Mouse (Mus musculus) macrophage (primary cell): ENCODE measurements around the gene Rab30. TPM values are rescaled to one million over a fixed set of nuclear protein-coding genes. Genes with fewer than 3 reads are reported as not detected.
A peak's percentile ranks its signal among the peaks of the same experiment; 100 is the strongest.
"Not testable (repeated sequence)": the region's sequence is repeated elsewhere in the genome, so short reads cannot be mapped to it uniquely, and the experiment has no call there.

ENCODE experiments used
- H3K27ac ChIP-seq: fragments of 350-480 bp; formaldehyde crosslinking; 2 replicates; pipeline ENCODE4 v1.9.0; 2021
- H3K36me3 ChIP-seq: fragments of 350-480 bp; formaldehyde crosslinking; 2 replicates; pipeline ENCODE4 v1.9.0; 2021; ENCODE audit errors: inconsistent target
- H3K4me3 ChIP-seq: fragments of 350-480 bp; formaldehyde crosslinking; 2 replicates; pipeline ENCODE4 v1.9.0; 2021; ENCODE audit errors: inconsistent target
- H3K79me2 ChIP-seq: fragments of 350-480 bp; formaldehyde crosslinking; 2 replicates; pipeline ENCODE4 v1.9.0; 2021; ENCODE audit errors: inconsistent target
- WGBS: methylation state at CpG from one replicate; pipeline ENCODE4 v1.1.7; 2026; ENCODE audit warnings: inconsistent platforms; ENCODE audit not compliant: missing documents; 5-methylcytosine and 5-hydroxymethylcytosine counted together
- polyA plus RNA-seq: library from polyadenylated mRNA; stranded (reverse); fragments of 250-400 nt; gene quantifications from 3 replicates; pipeline ENCODE4 v1.2.4, GENCODE M21; 2018; ENCODE audit warnings: inconsistent platforms
- total RNA-seq, 78 experiments: library from RNA; depleted of rRNA; stranded (reverse); fragments of 250-400 nt; gene quantifications; 1 replicate in 9 of 78; 2 replicates in 24 of 78; 3 replicates in 43 of 78; 4 replicates in 2 of 78; pipeline ENCODE4 v1.2.4; 2018; ENCODE audit warnings: inconsistent platforms in 56 of 78

The Rab30 gene
- 1 to 10 TPM in 1 of 26 experiments, under 1 TPM in 8, not detected in 17; 0.06 to 2.5 (median 0.18) TPM for total RNA-seq (2018; cell fraction: chromatin; rRNA removed)
- under 1 TPM in 21 of 26 experiments, not detected in 5; 0.03 to 0.50 (median 0.15) TPM for total RNA-seq (2018; cell fraction: cytosol; rRNA removed)
- total RNA-seq (2018; cell fraction: nucleus; rRNA removed) = 1 to 10 TPM in 1 of 26 experiments, under 1 TPM in 13, not detected in 12; 0.05 to 1.2 (median 0.15) TPM
- 0.19 TPM in 1 of 3 replicates, not detected in the others for polyA plus RNA-seq

DNA sequence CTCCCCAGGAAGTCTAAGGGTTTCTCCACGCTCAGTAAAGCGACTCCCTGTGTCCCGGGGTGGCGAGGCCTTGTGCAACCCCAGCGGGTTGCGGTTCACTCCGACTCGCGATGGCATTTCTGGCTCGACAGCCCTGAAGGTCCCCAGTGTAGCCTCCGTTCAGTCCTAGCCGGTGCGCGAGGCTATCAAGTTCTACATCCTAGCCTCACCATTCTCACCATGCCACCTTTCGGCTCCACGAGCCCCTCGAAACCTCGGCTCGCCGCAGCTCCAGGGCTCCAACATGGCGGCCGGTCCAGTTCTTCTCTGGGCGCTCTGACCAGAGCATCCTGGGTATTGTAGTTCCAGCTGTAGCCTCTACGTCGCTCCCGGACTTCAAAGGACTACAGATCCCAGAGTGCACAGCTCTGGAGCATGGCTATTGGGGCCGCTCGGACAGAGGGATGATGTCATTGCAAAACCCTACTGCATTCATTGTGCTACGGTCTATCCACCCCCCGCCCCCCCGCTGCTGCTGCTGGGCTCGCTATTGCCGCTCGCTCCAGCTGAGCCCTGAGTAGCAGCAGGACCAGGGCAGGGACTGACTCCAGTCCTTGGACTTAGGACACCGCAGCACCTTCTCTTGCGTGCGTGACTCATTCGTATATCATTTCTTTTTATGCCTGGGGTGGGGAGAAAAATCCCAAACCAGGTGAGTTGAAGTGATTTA is at the start of gene Rab30:
Rab30 (plus strand) TSS at position 452 of the 709 bp plus-strand sequence.
- 1% methylated on average over 38 of the region's 38 CpGs for WGBS
- peak within 1 kb of the TSS; percentile 86 for H3K27ac ChIP-seq
- H3K79me2 ChIP-seq = peaks cover 22% of the 10 kb centered on the region
- peak within 1 kb of the TSS; percentile 95 for H3K4me3 ChIP-seq
- no peaks in the 10 kb centered on the region for H3K36me3 ChIP-seq

DNA sequence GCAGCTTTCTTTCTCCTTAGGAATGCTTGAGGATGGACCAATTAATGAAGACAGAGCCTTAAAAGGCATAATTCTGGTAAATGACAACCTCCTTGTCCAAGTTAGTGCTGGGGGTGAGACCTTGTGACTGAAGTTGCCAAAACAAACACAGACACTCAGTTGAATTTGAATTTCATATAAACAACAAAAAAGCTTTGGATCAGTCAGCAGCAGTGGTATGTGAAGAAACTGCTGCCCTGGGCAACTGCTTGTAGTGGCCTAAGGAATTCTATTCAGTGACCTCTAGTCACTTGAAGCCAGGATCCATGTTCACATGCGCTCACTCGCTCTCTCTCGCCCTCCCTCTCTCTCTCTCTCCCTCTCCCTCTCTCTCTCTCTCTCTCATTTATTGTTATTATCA is 45.0 kb upstream of the Rab30 start:
- no peak overlapping the region for H3K4me3 ChIP-seq
- no peak overlapping the region for H3K27ac ChIP-seq
- 89% methylated on average over 3 of the region's 3 CpGs for WGBS
- H3K79me2 ChIP-seq = no peaks in the 10 kb centered on the region
- no peaks in the 10 kb centered on the region for H3K36me3 ChIP-seq

DNA sequence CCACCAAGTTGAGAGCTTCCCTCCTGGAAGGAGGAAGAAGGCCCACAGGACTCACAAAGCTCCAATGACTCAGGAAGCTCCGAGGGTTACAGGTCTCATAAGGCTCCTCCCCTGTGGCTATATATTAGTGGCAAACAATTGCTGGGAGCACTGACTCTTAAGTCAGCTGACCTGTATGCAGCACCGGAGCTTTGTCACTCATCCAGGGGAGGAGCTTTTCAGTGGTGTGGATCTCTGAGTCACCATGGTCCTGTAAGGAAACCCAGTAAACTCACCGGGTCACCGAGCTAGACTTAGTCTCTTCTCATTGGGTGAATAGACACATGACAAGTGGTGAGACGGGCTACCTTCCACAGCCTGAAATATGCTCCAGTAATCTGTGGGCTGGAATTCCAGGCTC is 42.6 kb upstream of the Rab30 start:
- H3K79me2 ChIP-seq = no peaks in the 10 kb centered on the region
- WGBS = 49% methylated on average over 5 of the region's 5 CpGs
- no peak overlapping the region for H3K4me3 ChIP-seq
- H3K36me3 ChIP-seq = no peaks in the 10 kb centered on the region
- H3K27ac ChIP-seq = no peak overlapping the region

DNA sequence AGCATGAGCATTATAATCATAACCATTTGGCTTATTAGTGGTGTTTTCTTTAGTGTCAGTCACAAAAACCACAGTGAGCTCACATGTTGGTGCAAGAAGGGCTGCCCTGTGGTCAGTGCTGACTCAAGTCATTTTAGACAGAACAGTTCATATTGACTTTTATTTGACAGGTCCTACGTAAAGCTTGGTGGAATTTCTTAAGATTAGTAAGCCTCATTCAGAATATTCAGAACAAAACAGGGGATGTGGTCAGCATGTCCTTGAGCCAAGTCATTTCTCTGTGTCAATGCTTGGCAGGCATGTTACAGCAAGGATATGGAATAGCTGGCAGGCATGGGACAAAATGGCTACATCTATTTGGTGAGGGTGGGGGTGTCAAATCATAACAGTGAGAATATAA is 37.7 kb upstream of the Rab30 start:
- 80% methylated on average over 1 of the region's 1 CpGs for WGBS
- Histone ChIP-seq H3K4me3 (no peak overlapping the region), H3K79me2 (no peaks in the 10 kb centered on the region), H3K27ac (no peak overlapping the region), H3K36me3 (no peaks in the 10 kb centered on the region)

DNA sequence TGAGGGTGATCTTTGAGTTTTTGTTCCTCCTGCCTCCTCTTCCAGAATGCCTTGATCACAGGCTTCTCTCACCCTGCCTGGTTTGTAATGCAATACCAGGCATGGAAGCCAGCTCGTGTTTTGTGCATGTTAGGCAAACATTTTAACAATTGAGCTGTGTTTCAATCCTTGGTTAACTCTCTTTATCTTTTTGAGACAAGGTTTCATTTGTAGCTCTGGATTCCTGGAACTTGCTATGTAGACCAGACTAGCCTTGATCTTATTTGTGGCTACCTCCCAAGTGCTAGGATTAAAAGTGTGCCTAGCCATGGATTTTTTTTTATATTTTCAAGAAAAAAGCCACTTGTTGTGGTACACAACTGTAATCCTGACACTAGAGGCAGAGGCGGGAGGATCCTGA is 35.9 kb upstream of the Rab30 start:
- H3K36me3 ChIP-seq = no peaks in the 10 kb centered on the region
- no peak overlapping the region for H3K4me3 ChIP-seq
- H3K27ac ChIP-seq = no peak overlapping the region
- 85% methylated on average over 2 of the region's 2 CpGs for WGBS
- H3K79me2 ChIP-seq = no peaks in the 10 kb centered on the region

DNA sequence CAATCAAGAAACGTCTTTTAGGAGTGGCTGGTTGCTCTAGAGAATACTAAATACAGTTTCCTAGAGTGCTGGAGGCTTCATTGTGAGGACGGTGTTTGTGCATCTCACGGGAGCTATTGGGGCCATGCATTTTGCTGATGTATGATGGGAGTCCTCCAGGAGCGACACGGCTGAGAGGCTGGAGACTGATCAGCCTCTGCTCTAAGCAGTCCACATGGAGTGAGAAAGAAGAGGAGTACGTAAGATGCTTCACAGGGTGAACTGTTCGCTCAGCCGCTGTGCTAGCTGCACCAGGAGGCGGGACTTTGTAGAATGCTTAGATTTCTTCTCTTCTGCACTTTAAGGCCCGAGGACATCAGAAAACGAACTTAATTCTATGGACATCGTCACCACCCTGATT is 34.7 kb upstream of the Rab30 start:
- Histone ChIP-seq H3K4me3 (no peak overlapping the region), H3K27ac (no peak overlapping the region), H3K36me3 (no peaks in the 10 kb centered on the region), H3K79me2 (no peaks in the 10 kb centered on the region)
- WGBS = 89% methylated on average over 12 of the region's 12 CpGs

DNA sequence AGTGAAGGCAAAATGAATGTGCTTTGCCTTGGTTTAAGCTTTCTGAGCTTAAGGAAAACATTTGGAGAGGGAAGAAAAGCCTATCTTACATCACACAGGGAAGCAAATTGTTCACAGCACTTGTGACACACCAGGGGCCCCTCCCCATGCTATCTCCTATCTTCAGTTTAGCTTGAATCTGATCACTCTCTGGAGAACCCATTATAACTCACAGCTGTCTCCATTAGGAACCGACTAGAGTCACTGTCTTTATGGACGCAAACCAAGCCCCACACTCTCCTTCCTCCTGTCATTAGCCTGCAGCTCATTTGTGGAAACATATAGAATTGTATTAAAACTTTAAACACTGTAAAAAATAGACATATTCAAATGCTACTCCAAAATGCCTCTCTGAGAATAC is 31.8 kb upstream of the Rab30 start:
- H3K27ac ChIP-seq = no peak overlapping the region
- H3K79me2 ChIP-seq = no peaks in the 10 kb centered on the region
- H3K4me3 ChIP-seq = no peak overlapping the region
- 91% methylated on average over 2 of the region's 2 CpGs for whole genome bisulfite sequencing
- no peaks in the 10 kb centered on the region for H3K36me3 ChIP-seq

DNA sequence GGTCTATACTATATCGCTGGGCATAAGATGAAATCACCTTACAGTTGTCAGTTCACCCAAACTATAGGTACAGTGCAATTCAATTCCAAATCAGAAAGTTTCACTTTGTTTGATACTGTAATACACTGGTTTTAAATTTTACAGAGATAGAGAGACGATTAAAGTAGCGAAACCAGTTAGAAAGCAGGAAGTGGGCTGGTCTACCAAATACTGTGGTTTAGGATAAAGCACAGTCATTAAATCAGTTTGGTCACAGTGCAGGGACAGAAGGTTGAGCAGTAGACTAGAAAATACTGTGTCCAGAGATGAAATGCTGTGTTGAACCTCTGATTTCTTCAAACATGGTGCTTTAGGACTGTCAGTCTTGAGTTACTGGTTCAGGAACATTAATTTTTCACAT is 29.8 kb upstream of the Rab30 start:
- WGBS = 23% methylated on average over 3 of the region's 3 CpGs
- Histone ChIP-seq H3K27ac (no peak overlapping the region), H3K4me3 (no peak overlapping the region), H3K79me2 (no peaks in the 10 kb centered on the region), H3K36me3 (no peaks in the 10 kb centered on the region)

DNA sequence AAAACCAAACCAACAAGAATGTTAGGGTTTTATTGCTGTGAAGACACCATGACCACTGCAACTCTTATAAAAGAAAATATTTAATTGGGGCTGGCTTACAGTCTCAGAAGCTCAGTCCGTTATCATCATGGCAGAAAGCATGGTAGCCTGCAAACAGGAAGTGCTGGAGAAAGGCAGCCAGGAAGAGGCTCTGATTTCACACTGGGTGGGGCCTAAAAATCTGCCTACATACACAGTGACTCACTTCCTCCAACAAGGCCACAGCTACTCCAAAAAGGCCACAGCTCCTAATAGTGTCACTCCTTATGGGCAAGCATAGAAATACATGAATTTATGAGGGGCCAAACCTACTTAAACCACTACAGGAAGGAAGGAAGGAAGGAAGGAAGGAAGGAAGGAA is 26.3 kb upstream of the Rab30 start:
- Histone ChIP-seq H3K27ac (no peak overlapping the region), H3K36me3 (no peaks in the 10 kb centered on the region), H3K4me3 (no peak overlapping the region), H3K79me2 (no peaks in the 10 kb centered on the region)
- WGBS = 92% methylated on average over 1 of the region's 1 CpGs

DNA sequence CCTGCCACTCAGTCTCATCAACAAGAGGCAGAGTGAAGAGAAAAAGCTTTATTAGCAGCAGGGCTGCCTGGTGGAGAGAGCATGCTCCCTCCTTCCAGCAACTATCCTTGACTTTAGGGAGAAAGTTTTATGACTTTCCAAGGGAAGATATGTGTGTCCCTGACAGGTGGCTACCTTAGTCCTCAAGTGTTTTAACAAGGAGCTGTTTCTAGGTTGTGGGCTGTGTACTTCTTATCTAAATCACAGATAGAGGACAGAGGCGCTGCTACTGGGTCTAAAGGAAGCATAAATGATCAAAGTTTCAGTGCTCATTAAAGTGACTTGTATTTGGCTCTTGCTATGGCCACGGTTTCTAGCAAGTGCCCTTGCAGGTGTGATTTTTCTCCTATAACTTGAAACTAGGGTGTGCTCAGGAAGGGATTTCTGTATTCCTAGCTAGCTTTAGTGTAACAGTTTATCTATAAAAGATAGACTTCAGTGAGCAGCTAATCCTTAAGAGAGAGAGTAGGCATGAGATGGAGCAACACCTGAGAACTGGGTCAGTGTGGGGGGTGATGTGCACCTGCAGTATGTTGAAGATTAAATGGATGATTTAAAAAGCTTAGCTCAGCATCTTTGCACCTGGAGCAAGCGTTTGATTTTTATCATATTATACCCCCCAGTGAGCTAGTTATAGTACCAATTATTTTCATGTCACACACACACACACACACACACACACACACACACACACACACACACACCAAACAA is 21.1 kb upstream of the Rab30 start:
- Histone ChIP-seq H3K27ac (no peak overlapping the region), H3K36me3 (no peaks in the 10 kb centered on the region), H3K4me3 (no peak overlapping the region), H3K79me2 (no peaks in the 10 kb centered on the region)
- WGBS = 69% methylated on average over 3 of the region's 3 CpGs

DNA sequence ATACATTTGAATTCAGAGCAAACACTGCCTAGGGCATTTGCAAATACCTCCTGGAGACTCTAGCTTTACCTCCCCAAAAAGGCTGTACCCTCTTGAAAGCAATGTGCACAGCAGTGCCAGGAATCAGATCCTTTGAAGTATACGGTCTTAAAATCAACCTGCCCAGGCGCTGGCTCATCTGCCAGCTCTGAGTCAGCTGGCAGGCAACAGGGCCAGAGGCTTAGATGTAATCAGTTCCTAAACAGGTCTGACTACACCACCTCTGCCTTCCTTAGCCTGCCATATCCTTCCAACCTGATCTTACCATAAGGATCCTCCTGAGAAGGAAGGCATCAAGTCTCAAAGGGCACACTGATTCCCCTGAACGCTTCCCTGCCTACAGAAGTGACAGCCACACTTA is 17.7 kb upstream of the Rab30 start:
- Histone ChIP-seq H3K4me3 (no peak overlapping the region), H3K27ac (no peak overlapping the region), H3K36me3 (no peaks in the 10 kb centered on the region), H3K79me2 (no peaks in the 10 kb centered on the region)
- 68% methylated on average over 3 of the region's 3 CpGs for WGBS

DNA sequence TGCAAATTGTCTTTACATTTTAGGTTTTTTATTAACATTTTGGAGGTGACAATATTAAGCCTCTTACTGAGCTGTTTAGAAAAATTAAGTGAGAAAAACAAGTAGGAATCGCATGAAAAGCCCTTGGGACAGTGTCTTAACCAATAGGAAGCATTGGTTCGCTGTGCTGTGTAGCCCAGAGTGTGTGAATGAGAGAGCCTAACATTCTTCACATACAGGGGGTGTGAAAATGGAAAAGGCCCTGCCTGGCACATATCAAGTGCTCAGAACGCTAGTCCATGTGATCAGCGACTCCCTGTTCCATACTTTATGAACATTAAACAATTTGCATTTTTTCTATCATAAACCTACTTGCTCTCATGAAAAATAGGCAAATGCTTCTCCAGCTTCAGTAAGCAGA is 17.1 kb upstream of the Rab30 start:
- H3K79me2 ChIP-seq = no peaks in the 10 kb centered on the region
- H3K4me3 ChIP-seq = no peak overlapping the region
- H3K36me3 ChIP-seq = no peaks in the 10 kb centered on the region
- H3K27ac ChIP-seq = no peak overlapping the region
- 77% methylated on average over 4 of the region's 4 CpGs for WGBS

DNA sequence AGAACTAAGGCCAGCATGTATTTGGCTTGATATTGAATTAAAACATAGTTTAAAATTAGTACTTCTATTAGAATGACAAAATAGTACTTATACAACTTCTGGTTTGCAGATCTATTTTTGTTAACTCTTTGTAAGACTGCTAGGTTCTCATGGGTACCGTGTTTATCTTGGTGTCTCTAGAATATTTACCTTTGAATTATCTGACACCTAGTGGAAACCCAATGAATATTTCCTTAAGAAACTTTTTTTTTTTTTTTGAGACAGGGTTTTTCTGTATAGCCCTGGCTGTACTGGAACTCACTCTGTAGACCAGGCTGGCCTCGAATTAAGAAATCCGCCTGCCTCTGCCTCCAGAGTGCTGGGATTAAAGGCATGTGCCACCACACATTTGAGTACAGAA is 11.8 kb upstream of the Rab30 start:
- H3K27ac ChIP-seq, H3K4me3 ChIP-seq, H3K36me3 ChIP-seq, H3K79me2 ChIP-seq: not testable (repeated sequence)
- WGBS = 56% methylated on average over 3 of the region's 3 CpGs

DNA sequence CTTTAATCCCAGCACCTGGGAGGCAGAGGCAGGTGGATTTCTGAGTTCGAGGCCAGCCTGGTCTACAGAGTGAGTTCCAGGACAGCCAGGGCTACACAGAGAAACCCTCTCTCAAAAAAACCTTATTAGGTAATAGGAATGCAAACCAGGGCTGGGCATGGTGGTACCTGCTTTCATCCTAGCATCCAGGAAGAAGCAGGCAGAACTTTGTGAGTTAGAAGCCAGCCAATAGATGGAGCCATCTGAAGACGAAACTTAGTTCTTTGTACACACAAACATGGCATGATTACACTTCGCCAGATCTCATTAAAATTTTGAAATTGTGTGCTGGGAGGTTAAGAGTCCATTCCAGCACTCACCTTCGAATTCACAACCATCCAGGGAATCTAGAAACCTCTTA is 10.9 kb upstream of the Rab30 start:
- Histone ChIP-seq H3K79me2 (no peaks in the 10 kb centered on the region), H3K27ac (no peak overlapping the region), H3K4me3 (no peak overlapping the region), H3K36me3 (no peaks in the 10 kb centered on the region)
- WGBS = 60% methylated on average over 3 of the region's 4 CpGs

DNA sequence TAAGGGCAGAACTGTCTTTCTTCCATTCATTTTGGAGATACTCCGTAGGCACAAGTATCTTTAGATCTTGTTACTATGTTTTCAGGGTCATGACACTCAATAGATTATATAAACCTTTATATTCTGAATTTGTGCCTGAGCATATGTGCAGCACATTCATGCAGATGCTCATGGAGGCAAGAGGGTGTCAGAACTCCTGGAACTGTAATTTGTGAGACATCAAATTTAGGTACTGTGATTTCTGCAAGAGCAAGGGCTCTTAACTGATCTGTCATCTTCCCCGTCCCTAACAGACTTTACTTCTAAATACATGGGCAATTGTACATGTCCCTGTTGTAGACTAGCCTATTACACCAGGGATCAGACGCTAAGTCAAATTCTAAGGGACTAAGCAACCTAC is 10.4 kb upstream of the Rab30 start:
- no peaks in the 10 kb centered on the region for H3K36me3 ChIP-seq
- WGBS = 46% methylated on average over 3 of the region's 3 CpGs
- no peak overlapping the region for H3K4me3 ChIP-seq
- no peaks in the 10 kb centered on the region for H3K79me2 ChIP-seq
- H3K27ac ChIP-seq = no peak overlapping the region
